Mouse (Mus musculus): ENCODE measurements around the gene Svop. TPM values are rescaled to one million over a fixed set of nuclear protein-coding genes. Genes with fewer than 3 reads are reported as not detected.

Svop gene
- total RNA-seq, 2 experiments from 2014 or later, result 172 to 190 TPM

DNA sequence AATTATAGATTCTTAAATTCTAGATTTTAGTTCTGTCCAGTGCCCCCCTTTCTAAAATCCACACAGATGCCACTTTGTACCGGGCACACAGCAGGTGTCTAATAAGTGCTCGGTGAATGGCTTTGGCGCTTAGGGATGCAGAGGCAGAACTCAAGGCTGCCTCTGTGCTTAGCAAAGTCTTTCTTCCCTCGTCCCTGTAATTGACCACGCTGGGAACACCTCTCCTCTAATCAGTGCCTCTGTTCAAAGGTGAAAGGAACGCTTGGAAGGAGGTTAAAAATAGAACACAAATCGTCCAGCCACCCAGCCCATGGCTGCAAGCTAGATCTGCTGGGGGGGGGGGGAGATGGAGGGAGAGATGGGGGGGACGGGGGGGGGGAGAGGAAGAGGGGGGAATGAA lies 50.9 kb downstream of the Svop start:
- TF ChIP-seq CTCF (IDR thresholded peaks at IDR 0.05), result no peak
- DNase-seq (ENCODE audit: extremely low spot score in 1 of 2, low spot score in 2 of 2), result no peak
- H3K4me3 ChIP-seq, result no peak overlapping the region
- intact Hi-C loops (cut with DNase I), result no loop called here
- H3K27ac ChIP-seq, result no peak overlapping the region

DNA sequence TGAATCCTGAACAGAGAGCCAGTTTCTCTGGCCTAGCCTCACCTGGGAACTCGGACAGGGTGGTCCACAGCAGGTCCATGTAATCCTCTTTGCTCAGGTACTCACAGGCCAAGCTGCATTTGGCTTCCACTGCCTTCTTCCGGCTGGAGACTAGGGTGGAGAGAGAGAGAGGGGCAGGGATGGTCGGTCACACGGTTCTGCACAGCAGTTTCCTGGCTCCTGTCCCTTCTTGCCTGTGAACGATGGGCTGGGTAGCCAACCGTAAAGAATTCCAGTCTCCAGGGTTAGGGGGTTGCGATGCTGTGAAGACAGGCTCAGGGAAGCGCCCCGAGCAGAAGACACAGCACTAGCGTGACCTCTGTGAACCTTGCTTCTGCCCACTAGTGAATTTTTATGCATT lies 56.3 kb downstream of the Svop start:
- DNase-seq (ENCODE audit: extremely low spot score in 1 of 2, low spot score in 2 of 2), result no peak
- TF ChIP-seq CTCF (IDR thresholded peaks at IDR 0.05), result no peak
- no peak overlapping the region for H3K27ac ChIP-seq
- H3K4me3 ChIP-seq, result no peak overlapping the region
- intact Hi-C loops (cut with DNase I), result no loop called here

DNA sequence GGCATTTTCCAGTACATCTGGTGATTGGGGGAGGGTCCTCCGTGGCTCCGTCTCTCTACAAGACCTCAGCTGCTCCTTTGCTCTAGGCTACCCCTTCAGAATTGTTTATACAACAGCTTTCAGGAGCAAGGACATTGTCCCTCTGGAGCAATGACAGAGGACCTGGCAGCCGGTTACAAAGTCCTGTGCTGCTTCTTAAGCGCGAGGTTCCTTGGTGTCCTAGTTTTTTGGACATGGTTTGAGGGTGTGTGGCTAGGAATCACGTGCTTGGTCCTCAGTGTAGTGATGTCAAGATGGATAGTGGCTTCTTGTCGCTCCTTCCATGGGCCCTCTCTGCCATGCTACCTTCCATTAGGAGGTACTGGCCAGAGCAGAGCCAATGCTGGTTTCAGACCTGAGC lies 57.0 kb downstream of the Svop start:
- TF ChIP-seq CTCF (IDR thresholded peaks at IDR 0.05), result no peak
- no peak overlapping the region for H3K4me3 ChIP-seq
- no peak overlapping the region for H3K27ac ChIP-seq
- intact Hi-C loops (cut with DNase I), result no loop called here
- no peak for DNase-seq (ENCODE audit: extremely low spot score in 1 of 2, low spot score in 2 of 2)

DNA sequence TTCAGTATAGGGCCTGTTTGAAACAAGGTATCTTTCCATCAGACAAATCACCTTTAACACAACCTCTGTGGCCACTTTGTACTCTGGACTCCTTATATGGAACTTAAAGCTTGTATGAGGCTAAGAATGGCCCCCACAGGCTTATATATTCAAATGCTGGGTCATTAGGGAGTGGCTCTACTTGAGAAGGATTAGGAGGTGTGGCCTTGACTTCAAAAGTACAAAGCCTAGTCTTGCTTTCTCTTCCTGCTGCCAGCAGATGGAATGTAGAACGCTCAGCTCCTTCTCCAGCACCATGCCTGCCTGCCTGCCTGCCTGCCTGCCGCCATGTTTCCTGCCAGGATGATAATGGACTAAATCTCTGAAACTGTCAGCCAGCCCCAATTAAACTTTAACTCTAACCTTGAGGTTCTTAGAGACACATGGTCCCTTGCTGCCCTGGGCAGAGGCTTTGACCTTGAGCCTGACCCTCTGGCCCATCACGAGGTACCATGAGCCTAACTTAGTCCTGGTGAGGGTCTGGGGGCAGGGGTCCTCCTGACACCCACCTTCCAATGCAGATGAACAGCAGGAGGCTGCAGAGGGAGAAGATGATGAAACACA lies 59.1 kb downstream of the Svop start:
- no peak for DNase-seq (ENCODE audit: extremely low spot score in 1 of 2, low spot score in 2 of 2)

DNA sequence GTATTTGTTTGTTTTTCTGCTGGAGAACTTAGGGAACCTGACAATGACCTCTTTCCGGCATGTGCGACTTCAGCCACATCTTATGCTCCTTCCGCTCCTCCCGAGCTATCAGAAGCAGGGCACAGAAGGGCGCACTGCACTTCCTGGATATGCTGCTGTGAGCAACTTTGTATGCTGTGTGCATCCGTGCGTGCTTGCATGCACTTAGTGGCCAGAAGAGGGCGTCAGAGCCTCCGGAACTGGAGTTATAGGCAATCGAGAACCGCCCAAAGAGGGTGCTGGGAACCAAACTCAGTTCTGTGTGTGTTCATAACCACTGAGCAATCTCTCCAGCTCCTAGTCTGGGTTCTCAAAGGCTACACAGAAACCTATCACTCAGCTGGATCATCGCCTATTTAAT lies 60.7 kb downstream of the Svop start:
- intact Hi-C loops (cut with DNase I), result no loop called here
- TF ChIP-seq CTCF (IDR thresholded peaks at IDR 0.05), result no peak
- no peak overlapping the region for H3K27ac ChIP-seq
- H3K4me3 ChIP-seq, result no peak overlapping the region
- DNase-seq (ENCODE audit: extremely low spot score in 1 of 2, low spot score in 2 of 2), result no peak

More for the DNA sequence above, 59.1 kb downstream of the Svop start:
- TF ChIP-seq CTCF (IDR thresholded peaks at IDR 0.05), result no peak
- intact Hi-C loops (cut with DNase I), result no loop called here
- Histone ChIP-seq H3K4me3 (no peak overlapping the region), H3K27ac (no peak overlapping the region)

DNA sequence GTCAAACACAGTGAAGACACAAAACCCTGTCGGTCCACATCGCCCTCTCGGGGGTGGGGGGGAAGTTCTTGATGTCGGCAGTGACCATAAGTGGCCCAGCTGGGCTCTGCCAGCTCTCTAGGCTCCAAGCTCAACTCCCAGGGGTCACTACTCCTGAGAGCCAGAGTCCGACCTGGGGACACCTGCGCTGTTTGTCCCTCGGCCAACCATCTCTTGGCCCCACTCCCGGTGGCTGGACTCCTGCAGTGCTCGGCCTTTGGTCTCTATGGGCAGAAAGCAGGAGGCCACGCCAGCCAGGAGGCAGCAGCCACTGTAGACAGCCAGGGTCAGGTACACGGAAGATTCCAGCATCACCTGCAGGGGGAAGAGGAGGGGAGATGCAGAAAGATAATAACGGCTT lies 63.3 kb downstream of the Svop start:
- Histone ChIP-seq H3K27ac (no peak overlapping the region), H3K4me3 (no peak overlapping the region)
- TF ChIP-seq CTCF (IDR thresholded peaks at IDR 0.05), result no peak
- intact Hi-C loops (cut with DNase I), result no loop called here
- DNase-seq (ENCODE audit: extremely low spot score in 1 of 2, low spot score in 2 of 2), result no peak

DNA sequence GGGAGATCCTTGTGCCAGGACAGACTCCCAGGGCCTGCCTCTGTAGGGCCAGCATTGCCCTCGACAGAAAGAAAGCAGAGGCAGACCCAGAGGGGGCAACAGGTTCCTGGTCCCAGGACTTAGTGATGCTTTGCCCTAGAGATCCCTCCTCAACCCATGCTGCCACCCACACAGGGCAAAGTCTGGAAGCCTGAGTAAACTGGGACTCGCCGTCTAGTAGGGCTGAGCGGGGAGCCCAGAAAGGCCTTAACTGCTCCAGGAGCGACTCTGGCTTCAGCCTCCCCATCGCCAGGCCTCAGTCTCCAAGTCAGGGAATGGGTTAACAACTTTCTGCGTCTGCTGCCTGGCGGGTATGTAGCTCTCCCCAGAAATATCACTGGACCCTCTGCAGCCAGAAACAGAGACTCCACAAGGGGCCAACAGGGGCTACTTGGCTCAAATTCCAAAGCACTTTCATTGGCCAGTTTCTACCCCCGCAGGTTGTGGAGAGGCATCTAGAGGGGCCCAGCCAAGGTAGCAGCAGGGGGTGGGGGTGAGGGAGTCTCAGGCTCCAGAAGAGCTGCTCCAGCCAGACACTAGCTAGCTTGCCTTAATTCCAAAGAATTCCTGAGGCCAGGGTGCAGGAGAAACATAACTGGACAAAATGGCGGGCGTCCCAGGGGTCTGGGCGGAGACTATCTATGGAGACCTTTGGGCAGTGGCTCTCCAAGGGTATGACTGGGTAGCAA lies 64.0 kb downstream of the Svop start:
- no peak for TF ChIP-seq CTCF (IDR thresholded peaks at IDR 0.05)
- intact Hi-C loops (cut with DNase I), result no loop called here
- Histone ChIP-seq H3K4me3 (no peak overlapping the region), H3K27ac (no peak overlapping the region)
- no peak for DNase-seq (ENCODE audit: extremely low spot score in 1 of 2, low spot score in 2 of 2)

DNA sequence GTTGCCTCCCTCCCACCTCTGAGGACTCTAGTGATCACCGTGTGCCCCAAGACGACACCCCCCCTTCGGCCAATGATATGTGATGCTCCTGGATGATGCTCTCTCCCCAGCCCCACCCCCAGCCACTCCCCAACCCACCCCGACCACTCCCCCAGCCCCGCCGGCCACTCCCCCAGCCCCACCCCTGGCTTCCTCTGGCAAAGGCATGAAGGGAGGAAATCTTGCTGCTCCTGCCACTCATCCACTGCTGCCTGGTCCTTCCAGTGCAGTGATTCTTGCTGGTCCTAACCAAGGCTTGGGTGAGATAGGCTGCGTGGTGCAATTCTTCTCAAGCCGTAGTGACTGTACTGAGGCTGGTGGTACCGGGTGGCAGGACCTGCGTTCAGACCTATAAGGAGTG lies 66.5 kb downstream of the Svop start:
- no peak for TF ChIP-seq CTCF (IDR thresholded peaks at IDR 0.05)
- intact Hi-C loops (cut with DNase I), result no loop called here
- no peak for DNase-seq (ENCODE audit: extremely low spot score in 1 of 2, low spot score in 2 of 2)

DNA sequence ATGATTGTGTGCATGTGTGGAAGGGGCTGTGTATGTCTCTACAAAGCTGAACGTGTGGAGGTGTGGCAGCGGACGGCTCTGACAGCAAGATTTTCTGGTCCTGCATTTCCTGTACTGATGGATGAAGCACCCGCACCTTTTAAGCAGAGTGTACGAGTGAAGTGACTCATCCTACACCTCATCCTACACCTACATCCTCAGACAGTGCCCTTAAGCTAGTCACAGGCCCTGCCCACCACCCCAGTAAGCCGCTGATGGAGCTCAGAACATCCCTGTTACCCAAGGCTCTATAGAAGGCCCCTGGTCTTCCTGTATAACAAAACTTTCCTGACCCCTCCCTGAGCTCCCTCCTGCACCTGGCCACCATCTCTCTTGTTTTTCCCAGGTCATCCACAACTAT lies 67.0 kb downstream of the Svop start:
- DNase-seq (ENCODE audit: extremely low spot score in 1 of 2, low spot score in 2 of 2), result no peak
- intact Hi-C loops (cut with DNase I), result no loop called here
- TF ChIP-seq CTCF (IDR thresholded peaks at IDR 0.05), result no peak
- Histone ChIP-seq H3K4me3 (no peak overlapping the region), H3K27ac (no peak overlapping the region)

More for the DNA sequence above, 66.5 kb downstream of the Svop start:
- Histone ChIP-seq H3K27ac (no peak overlapping the region), H3K4me3 (no peak overlapping the region)

DNA sequence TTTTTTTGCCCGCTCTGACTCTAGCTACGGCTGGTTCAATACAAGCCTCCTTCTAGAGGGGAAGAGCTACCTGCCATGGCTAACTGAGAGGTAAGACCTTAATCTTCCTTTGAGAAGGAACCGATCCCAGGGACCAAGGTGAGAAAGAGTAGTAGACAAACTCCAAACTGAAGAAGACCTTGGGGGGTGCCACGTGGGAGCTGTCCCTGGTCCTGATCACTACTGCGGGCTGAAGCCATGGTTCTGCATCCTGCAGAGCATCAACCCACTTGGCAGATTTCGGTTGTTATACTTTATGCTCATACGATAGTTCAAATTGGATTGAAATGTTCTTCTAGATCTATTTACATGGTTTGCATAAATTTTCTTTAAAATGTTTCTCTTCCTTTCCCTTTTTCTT lies 76.2 kb downstream of the Svop start:
- H3K27ac ChIP-seq, result no peak overlapping the region
- TF ChIP-seq CTCF (IDR thresholded peaks at IDR 0.05), result no peak
- intact Hi-C loops (cut with DNase I), result no loop called here
- H3K4me3 ChIP-seq, result no peak overlapping the region
- no peak for DNase-seq (ENCODE audit: extremely low spot score in 1 of 2, low spot score in 2 of 2)

DNA sequence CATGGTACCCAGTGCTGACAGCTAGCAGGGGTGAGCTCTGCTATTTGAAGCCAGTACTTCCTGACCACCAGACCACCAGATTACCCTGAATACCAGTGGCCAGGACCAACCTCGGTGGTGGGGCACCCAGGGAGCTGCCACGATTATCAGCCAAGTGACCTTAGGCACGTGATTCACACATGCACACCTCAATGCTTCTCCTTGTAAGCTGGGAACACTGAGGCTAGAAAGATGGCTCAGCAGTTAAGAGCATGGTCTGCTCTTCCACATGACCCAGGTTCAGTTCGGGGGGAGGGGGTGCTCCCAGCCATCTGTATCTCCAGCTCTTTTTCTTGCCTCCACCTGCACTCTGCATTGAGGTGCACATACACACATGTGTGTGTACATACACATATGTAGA lies 82.3 kb downstream of the Svop start:
- intact Hi-C loops (cut with DNase I), result no loop called here
- Histone ChIP-seq H3K27ac (no peak overlapping the region), H3K4me3 (no peak overlapping the region)
- no peak for DNase-seq (ENCODE audit: extremely low spot score in 1 of 2, low spot score in 2 of 2)
- TF ChIP-seq CTCF (IDR thresholded peaks at IDR 0.05), result no peak

DNA sequence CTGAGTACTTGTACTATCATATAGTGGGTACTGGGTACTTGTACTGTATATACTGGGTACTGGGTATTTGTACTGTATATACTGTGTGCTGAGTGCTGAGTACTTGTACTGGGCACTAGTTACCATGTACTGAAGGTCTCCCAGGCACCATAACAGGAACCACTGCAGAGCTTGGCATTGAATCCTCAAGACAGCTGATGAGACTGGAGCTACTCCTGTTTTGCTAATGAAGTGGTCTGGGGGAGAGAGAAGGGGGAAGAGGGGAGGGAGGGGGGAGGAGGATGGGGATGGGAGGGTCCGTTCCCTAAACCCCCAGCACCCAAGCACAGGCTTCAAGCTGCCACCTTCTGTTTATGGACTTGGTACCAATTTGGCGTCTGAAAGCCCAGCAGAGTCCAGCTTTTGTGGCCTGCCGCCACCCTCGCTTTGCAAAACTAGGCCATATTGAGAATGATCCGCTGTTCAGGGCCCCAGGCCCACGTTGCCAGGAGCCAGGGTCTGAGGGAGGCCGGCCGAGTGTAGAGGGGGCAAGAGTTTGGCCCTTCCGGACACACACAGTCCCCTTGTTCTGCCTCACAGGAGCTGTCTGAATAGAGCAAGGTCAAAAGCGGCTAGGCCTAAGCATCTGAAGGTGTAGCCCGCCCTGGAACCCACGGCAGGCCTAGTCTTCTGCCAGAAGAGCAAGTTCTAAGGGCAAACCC lies 83.5 kb downstream of the Svop start:
- intact Hi-C loops (cut with DNase I), result no loop called here
- no peak for TF ChIP-seq CTCF (IDR thresholded peaks at IDR 0.05)
- Histone ChIP-seq H3K4me3 (no peak overlapping the region), H3K27ac (no peak overlapping the region)
- no peak for DNase-seq (ENCODE audit: extremely low spot score in 1 of 2, low spot score in 2 of 2)

Measured in left cerebral cortex, adult 2 months (tissue).